Mouse (Mus musculus) T-helper 2 cell (primary cell): ENCODE data around the gene Ptk7.

Experiments
- in situ Hi-C: fragments of 300-600 bp; cut with MboI, MseI; formaldehyde crosslinking; loops from one replicate; pipeline ENCODE4 v1.15.1; 2025; ENCODE audit warnings: high pct_unique_total_duplicates

Gene Ptk7

GRCm38 (mm10) chr17:46525065-46525464, 104.2 kb downstream of the Ptk7 start:
- in situ Hi-C loops = no loop called here

- in situ Hi-C loops = no loop called here
These were observed 107.2 kb downstream of the Ptk7 start for GRCm38 (mm10) chr17:46521963-46522668.

- in situ Hi-C loops = no loop called here
These were observed 108.1 kb downstream of the Ptk7 start for GRCm38 (mm10) chr17:46521174-46521573.

- in situ Hi-C loops = no loop called here
These were observed 108.8 kb downstream of the Ptk7 start for GRCm38 (mm10) chr17:46520385-46520979.

GRCm38 (mm10) chr17:46519971-46520370, 109.3 kb downstream of the Ptk7 start:
- in situ Hi-C loops = no loop called here
